Mouse (Mus musculus): Measurements from ENCODE around the gene Adamtsl5. TPM values are rescaled to one million over a fixed set of nuclear protein-coding genes. Genes with fewer than 3 reads are reported as not detected.
A peak's percentile ranks its signal among the peaks of the same experiment; 100 is the strongest.

The Adamtsl5 gene
- polyA plus RNA-seq, 1 experiment from 2014 or later: 17.0 TPM

DNA sequence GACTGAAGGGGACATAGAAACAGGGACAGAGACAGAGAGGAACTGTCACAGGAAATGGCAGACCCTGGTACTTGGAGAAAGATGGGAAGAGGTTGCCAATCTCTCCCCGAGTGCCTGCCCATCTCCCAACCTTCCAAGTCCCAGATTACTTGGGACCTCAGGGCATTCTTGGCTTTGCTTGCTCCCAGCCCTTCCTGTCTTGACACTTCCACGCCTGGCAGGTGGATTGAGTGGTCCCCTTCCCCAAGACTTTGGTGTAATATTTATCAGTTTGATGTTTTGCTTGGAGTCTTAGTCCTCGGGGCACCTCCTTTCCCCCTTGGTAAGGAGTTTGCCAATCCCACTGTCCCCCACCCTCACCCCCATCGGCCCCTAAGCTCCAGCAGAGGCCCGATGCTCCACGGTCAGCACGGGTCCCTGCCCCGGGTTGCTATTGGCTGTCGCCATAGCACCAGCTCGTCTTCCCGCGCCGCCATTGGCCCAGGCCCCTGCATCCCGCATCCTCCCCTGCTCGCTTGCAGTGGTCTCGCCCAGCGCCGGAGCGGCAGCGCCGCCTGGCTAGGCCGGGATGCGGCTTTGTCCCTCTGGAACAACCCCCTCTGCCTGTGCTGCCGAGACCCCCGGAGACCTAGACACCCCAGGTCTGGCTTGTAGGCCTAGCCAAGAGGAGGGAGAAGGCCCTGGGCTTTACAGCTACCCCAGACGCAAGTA lies 49.5 kb downstream of the Adamtsl5 start:
- WGBS: 5% methylated on average over 26 of the region's 26 CpGs
- ATAC-seq (ENCODE audit: insufficient read depth, low FRiP score, low read depth): no peak
- Histone ChIP-seq H3K4me1 (peaks cover 17% of the 10 kb centered on the region), H3K27me3 (replicated peaks) (peaks cover 58% of the 10 kb centered on the region), H3K4me2 (no peak overlapping the region), H3K36me3 (peaks cover 10% of the 10 kb centered on the region), H3K9ac (no peak overlapping the region), H3K9me3 (no peaks in the 10 kb centered on the region), H3K4me3 (replicated peaks) (peak overlapping the region; percentile 6; the same call in 1 of the 2 replicates), H3K27ac (no peak overlapping the region)

DNA sequence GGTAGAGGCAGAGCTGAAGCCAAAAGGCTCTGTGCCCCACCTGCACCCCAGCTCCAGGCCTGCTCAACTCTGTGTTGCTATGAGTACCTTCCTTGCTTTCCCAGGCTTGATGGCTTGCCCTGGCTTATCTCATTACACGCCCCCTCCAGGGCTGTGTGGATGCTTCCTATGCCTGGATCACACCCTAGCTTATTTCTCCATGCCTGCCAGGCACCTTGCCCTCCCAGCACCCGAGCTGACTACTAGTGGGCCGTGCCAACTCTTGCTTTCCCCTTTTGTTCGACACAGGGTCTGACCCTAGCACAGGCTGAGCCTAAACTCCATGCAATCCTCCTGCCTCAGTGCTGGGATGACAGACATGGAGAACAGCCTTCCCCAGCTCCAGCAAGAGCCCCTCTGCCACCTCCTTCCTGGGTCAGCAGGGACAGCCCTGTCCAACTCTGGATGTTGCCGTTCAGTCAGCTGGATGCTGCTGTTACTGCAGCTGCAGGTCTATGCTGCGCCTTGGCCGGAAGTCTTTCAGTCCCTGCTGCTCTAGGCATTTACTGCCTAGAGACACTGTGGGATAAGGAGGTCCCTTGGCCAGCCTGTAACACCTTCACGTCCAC lies 50.6 kb downstream of the Adamtsl5 start:
- no peak for ATAC-seq (ENCODE audit: insufficient read depth, low FRiP score, low read depth)
- Histone ChIP-seq H3K36me3 (peaks cover 10% of the 10 kb centered on the region), H3K4me2 (no peak overlapping the region), H3K27me3 (replicated peaks) (peaks cover 53% of the 10 kb centered on the region), H3K9ac (no peak overlapping the region), H3K9me3 (no peaks in the 10 kb centered on the region), H3K27ac (no peak overlapping the region), H3K4me1 (peaks cover 22% of the 10 kb centered on the region), H3K4me3 (replicated peaks) (no peak overlapping the region)
- WGBS: 67% methylated on average over 8 of the region's 8 CpGs

DNA sequence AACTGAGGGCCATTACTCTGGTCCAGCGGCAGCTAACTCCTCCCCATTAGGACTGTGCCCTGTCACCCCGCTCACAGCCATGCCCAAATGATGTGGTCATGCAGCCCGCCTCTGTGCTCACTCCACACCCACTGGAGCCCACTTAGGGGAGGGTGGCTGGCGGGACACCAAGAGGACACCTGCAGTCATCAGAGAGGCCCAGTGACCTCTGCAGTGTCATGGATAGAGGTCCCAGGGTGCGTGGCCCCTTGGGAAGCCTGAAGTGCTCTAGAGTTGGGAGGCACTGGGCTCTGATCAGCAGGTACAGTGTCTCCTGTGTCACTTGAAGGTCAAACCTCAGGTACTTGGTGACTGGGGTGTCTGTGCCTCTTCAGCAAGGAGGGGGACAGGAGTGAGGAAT lies 51.4 kb downstream of the Adamtsl5 start:
- Histone ChIP-seq H3K36me3 (peaks cover 10% of the 10 kb centered on the region), H3K9ac (no peak overlapping the region), H3K4me1 (peaks cover 22% of the 10 kb centered on the region), H3K9me3 (no peaks in the 10 kb centered on the region), H3K4me3 (replicated peaks) (no peak overlapping the region), H3K27ac (no peak overlapping the region), H3K27me3 (replicated peaks) (peaks cover 45% of the 10 kb centered on the region), H3K4me2 (peak overlapping the region; percentile 70; the same call in 1 of the 2 replicates)
- ATAC-seq (ENCODE audit: insufficient read depth, low FRiP score, low read depth): no peak
- 74% methylated on average over 5 of the region's 5 CpGs for WGBS

DNA sequence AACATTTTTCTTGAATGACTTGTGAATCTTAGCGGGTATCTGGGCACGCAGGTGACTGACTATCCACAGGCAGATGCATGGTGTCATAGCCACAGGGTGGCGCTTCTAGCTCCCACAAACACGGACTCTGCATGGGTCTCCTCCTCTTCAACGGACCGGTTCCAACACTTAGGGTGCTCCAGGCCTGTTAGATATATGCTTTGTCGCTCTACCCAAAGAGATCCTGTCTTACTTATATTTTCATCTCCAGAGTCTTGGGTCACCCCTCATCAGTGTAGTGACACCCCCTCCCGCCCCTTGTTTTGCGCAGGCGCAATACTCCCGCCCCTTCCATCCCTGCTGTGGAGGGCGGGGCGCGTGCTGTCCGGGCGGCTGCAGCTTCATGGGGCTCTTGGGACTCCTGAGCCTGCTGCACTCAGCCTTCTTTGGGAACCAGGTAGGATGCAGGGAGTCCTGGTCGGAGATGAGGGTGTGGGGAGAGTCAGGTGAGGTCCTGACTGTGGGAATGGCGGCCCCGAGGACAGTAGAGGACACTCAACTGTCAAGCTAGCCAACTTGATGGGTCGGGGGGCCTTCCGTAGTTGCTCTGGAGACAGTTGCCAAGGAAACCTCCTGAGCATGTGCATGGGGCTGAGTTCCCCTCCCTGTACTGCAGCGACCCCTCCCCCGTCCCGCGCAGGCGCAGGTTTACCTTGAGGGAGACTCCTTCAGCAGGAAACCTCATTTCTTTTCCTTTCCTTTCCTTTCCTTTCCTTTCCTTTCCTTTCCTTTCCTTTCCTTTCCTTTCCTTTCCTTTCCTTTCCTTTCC lies 52.4 kb downstream of the Adamtsl5 start, which contains the start of gene Apc2:
Gene Apc2 (plus strand): TSS at position 360 of the 808 bp plus-strand sequence.
- H3K36me3 ChIP-seq: peaks cover 10% of the 10 kb centered on the region
- H3K4me2 ChIP-seq: peak within 1 kb of the TSS; percentile 70
- peak; percentile 50 for ATAC-seq (ENCODE audit: insufficient read depth, low FRiP score, low read depth)
- H3K4me1 ChIP-seq: peaks cover 22% of the 10 kb centered on the region
- peak within 1 kb of the TSS; percentile 40 for H3K4me3 ChIP-seq (replicated peaks)
- H3K27me3 ChIP-seq (replicated peaks): peaks cover 35% of the 10 kb centered on the region
- 0 out of 2 replicates have a peak within 1 kb of the TSS, but pooled peaks have one; percentile 51 for H3K27ac ChIP-seq
- peak within 1 kb of the TSS; percentile 19; the same call in 1 of the 2 replicates for H3K9ac ChIP-seq
- H3K9me3 ChIP-seq: no peaks in the 10 kb centered on the region
- 1% methylated on average over 26 of the region's 26 CpGs for WGBS

DNA sequence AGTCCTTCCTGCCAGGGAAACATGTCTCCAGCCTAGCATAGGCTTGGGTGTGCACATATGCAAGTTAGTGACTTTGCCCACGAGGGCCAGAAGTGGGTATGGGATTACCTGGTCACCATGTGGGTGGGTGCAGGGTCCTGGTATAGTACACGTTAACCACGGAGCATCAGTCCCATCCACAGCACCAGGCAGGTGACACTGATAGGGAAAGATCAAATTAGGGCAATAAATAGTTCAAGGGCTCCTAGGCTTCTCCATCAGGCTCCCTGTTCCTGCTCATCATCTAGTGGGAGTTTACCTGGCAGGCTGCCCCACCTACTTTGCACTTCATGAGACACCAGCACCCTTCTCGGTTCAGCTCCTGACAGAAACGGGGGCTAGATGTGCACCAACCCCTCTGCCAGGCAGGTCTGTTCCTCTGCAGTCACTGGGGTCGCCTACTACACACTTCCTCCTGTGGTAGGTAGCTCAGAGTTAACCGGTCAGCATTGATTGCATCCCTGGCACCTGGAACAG lies 53.4 kb downstream of the Adamtsl5 start:
- H3K4me3 ChIP-seq (replicated peaks): no peak overlapping the region
- H3K4me2 ChIP-seq: no peak overlapping the region
- no peak for ATAC-seq (ENCODE audit: insufficient read depth, low FRiP score, low read depth)
- no peak overlapping the region for H3K9ac ChIP-seq
- WGBS: 44% methylated on average over 7 of the region's 7 CpGs
- H3K4me1 ChIP-seq: peaks cover 22% of the 10 kb centered on the region
- H3K27me3 ChIP-seq (replicated peaks): peaks cover 25% of the 10 kb centered on the region
- no peak overlapping the region for H3K27ac ChIP-seq
- H3K9me3 ChIP-seq: no peaks in the 10 kb centered on the region
- H3K36me3 ChIP-seq: peaks cover 10% of the 10 kb centered on the region

DNA sequence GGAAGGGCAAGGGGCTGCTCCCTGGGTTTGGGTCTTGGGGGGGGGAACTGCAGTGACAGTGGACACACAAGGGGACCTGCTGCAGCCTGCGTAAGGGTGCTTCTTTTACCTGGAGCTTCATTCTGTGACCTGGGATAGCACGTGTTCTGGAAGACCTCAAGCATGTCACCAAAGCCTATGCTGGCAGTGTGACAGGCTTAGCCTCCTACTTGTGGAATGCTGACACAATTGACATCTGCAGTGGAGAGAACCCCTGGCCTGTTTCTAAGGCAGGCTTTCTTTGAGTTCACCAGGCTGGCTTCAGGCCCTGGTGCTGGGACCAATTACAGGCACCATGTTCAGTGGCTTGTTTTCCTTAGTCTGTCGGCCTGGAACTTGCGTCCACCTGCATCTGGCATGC lies 53.9 kb downstream of the Adamtsl5 start:
- Histone ChIP-seq H3K9me3 (no peaks in the 10 kb centered on the region), H3K4me1 (peaks cover 22% of the 10 kb centered on the region), H3K4me3 (replicated peaks) (peak overlapping the region; percentile 88; the same call in 1 of the 2 replicates), H3K36me3 (peaks cover 10% of the 10 kb centered on the region), H3K27ac (no peak overlapping the region), H3K9ac (no peak overlapping the region), H3K27me3 (replicated peaks) (peaks cover 20% of the 10 kb centered on the region), H3K4me2 (no peak overlapping the region; the same call in 1 of the 2 replicates)
- WGBS: 81% methylated on average over 4 of the region's 4 CpGs
- ATAC-seq (ENCODE audit: insufficient read depth, low FRiP score, low read depth): no peak

DNA sequence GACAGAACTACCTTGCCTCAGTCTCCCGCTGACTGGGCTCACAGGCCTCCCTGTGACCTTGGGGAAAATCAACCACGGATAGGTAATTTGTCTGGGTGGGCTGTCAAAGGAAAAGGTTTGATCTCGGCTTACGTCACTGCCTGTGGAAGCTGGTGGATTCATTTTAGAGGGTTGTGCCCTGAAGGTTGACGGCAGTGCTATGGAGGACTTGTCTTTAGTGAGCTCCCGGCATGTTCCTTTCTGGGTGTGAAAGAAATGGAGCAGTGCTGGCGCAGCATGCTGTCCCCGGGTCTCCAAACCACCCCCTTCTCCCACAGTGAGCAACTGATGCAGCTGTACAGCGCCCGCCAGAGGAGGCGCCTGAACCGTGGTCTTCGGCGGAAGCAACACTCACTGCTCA lies 54.9 kb downstream of the Adamtsl5 start:
- no peak for ATAC-seq (ENCODE audit: insufficient read depth, low FRiP score, low read depth)
- H3K9me3 ChIP-seq: no peaks in the 10 kb centered on the region
- H3K27me3 ChIP-seq (replicated peaks): peaks cover 10% of the 10 kb centered on the region
- peaks cover 22% of the 10 kb centered on the region for H3K4me1 ChIP-seq
- H3K36me3 ChIP-seq: peaks cover 13% of the 10 kb centered on the region
- H3K4me2 ChIP-seq: peak overlapping the region; percentile 69
- peak overlapping the region; percentile 98 for H3K9ac ChIP-seq
- H3K4me3 ChIP-seq (replicated peaks): peak overlapping the region; percentile 88
- 24% methylated on average over 14 of the region's 14 CpGs for whole genome bisulfite sequencing
- peak overlapping the region; percentile 89; the same call in 1 of the 2 replicates for H3K27ac ChIP-seq

DNA sequence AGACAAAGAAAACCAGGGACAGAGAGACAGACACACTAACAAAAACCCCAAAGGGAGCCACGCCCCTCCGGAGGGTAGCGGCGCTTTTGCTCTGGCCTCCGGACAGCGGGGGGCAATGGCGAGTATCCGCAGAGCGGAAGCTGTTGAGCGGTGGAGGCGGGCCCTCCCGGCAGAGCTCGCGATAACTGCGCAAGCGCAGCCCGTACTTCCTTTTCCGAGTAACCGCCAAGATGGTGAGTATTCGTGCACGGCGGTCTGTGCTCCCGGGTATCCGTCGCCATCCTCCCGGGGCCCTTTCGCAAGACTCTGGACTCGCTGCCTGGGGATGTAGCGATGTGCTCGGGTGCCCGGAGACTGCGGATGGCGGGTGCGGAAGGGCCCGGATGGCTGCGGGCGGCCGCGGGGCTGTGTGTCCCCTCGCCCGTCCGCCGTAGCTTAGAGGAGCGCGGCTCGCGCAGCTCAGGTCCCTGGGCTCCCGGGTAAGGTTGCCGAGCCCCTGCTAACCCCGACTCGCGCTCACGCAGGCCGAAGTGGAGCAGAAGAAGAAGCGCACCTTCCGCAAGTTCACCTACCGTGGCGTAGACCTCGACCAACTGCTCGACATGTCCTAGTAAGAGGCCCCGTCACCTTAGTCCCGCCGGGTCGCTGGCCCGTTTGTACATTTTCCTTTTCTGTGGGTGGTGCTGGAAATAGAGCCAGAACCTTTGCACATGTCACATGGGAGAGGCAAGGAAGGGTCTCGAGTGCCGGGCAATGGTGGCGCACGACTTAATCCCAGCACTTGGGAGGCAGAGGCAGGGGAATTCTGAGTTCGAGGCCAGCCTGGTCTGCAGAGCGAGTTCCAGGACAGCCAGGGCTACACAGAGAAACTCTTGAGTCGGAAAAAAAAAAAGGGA lies 55.7 kb downstream of the Adamtsl5 start, which contains the start of gene Rps15:
Gene Rps15 (plus strand): TSS at position 203 of the 896 bp plus-strand sequence.
- Histone ChIP-seq H3K4me3 (replicated peaks) (peak within 1 kb of the TSS; percentile 88), H3K4me2 (peak within 1 kb of the TSS; percentile 69), H3K36me3 (peaks cover 19% of the 10 kb centered on the region), H3K9ac (peak within 1 kb of the TSS; percentile 98), H3K4me1 (peaks cover 22% of the 10 kb centered on the region), H3K27ac (peak within 1 kb of the TSS; percentile 89), H3K27me3 (replicated peaks) (peaks cover 3% of the 10 kb centered on the region; the same call in 1 of the 2 replicates), H3K9me3 (no peaks in the 10 kb centered on the region)
- ATAC-seq (ENCODE audit: insufficient read depth, low FRiP score, low read depth): peak; percentile 90
- under 1% methylated on average over 69 of the region's 72 CpGs for WGBS

Measured in stomach, embryonic 15.5 days (tissue).